Mouse (Mus musculus) heart, embryonic 16.5 days (tissue): ENCODE results near the gene Dhx37. TPM values are rescaled to one million over a fixed set of nuclear protein-coding genes. Genes with fewer than 3 reads are reported as not detected.
"Not testable (repeated sequence)": the region's sequence is repeated elsewhere in the genome, so short reads cannot be mapped to it uniquely, and the experiment has no call there.

ENCODE experiments used
- ATAC-seq: fragments of 200-750 bp; cut with Nextera tagmentation; replicated peaks from 2 replicates; pipeline ENCODE4 v1.8.0; 2017; ENCODE audit warnings: moderate number of reproducible peaks; ENCODE audit not compliant: insufficient read depth, low FRiP score; ENCODE audit errors: extremely low read depth
- H3K27ac ChIP-seq: fragments of 300-500 bp; sonication (generic); 2 replicates; pipeline ENCODE4 v1.5.1; 2014; ENCODE audit warnings: mild to moderate bottlenecking, low read length, control low read depth, moderate library complexity
- H3K27me3 ChIP-seq: fragments of 300-500 bp; sonication (generic); 2 replicates; pipeline ENCODE4 v1.6.1; 2014; ENCODE audit warnings: low read length, mixed read lengths; ENCODE audit not compliant: control insufficient read depth, insufficient read depth
- H3K36me3 ChIP-seq: fragments of 300-500 bp; sonication (generic); 2 replicates; pipeline ENCODE4 v1.6.1; 2014; ENCODE audit not compliant: control insufficient read depth, insufficient read depth
- H3K4me1 ChIP-seq: fragments of 300-500 bp; sonication (generic); 2 replicates; pipeline ENCODE4 v1.6.1; 2014; ENCODE audit warnings: low read length, mixed read lengths; ENCODE audit not compliant: control insufficient read depth, insufficient read depth
- H3K4me2 ChIP-seq: fragments of 300-500 bp; sonication (generic); 2 replicates; pipeline ENCODE4 v1.6.1; 2014; ENCODE audit warnings: low read depth, mild to moderate bottlenecking, control low read depth, low read length
- H3K4me3 ChIP-seq: fragments of 300-500 bp; sonication (generic); 2 replicates; pipeline ENCODE4 v1.5.1; 2014; ENCODE audit warnings: mild to moderate bottlenecking, control low read depth, low read length
- H3K9ac ChIP-seq: fragments of 300-500 bp; sonication (generic); 2 replicates; pipeline ENCODE4 v1.6.1; 2014; ENCODE audit warnings: low read length, control low read depth
- H3K9me3 ChIP-seq: fragments of 300-500 bp; sonication (generic); replicated peaks from 2 replicates; pipeline ENCODE4 v1.6.1; 2016; ENCODE audit warnings: low read length; ENCODE audit not compliant: control insufficient read depth
- WGBS: fragments of 180-500 bp; shearing (Covaris S2); extraction: QIAGEN DNeasy Blood & Tissue Kit; methylation state at CpG from one replicate; pipeline ENCODE4 v1.1.7; 2014; 5-methylcytosine and 5-hydroxymethylcytosine counted together
- polyA plus RNA-seq: library from polyadenylated mRNA; unstranded; fragments of >200 nt; fragmentation: Nextera tagmentation; extraction: Ambion mirVana; gene quantifications from 2 replicates; pipeline ENCODE4 v1.2.1, GENCODE M21; 2015

Gene Dhx37
- polyA plus RNA-seq, 1 experiment from 2014 or later = 8.5 TPM

DNA sequence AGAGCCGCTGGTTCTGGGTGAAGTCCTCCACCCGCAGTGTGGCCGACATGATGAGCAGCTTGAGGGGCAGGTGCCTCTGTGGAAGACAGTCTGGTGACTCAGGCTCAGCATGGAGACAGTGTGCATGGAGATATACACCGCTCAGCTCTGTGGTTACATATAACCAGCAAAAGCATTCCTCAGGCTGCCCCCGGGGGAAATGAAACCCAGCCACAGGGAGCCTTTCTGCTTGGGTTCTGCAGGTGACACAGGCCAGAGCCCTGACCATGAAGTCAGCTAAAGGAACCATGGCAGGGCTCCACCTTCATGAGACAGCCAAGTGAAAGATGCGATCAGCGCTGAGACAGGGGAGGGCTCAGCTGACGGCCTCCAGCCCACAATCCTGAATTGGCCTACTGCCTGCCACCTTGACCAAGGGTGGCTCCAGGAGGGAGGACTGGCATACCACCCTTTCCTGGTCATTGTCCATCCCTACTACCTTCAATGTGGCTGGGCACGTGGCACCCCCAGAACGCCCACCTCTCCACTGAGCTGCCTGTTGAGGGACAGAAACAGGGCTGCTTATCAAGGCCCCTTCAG is 8.1 kb downstream of the Dhx37 start:
- Histone ChIP-seq H3K4me1 (no peaks in the 10 kb centered on the region), H3K9ac (no peak overlapping the region), H3K4me3 (no peak overlapping the region), H3K36me3 (peaks cover 71% of the 10 kb centered on the region), H3K27me3 (no peaks in the 10 kb centered on the region), H3K27ac (no peak overlapping the region), H3K4me2 (no peak overlapping the region), H3K9me3 (no peaks in the 10 kb centered on the region)
- ATAC-seq = no peak
- WGBS = 88% methylated on average over 10 of the region's 10 CpGs

- H3K9me3 ChIP-seq = no peaks in the 10 kb centered on the region
- no peaks in the 10 kb centered on the region for H3K4me1 ChIP-seq
- no peak overlapping the region for H3K4me3 ChIP-seq
- H3K4me2 ChIP-seq = no peak overlapping the region
- 81% methylated on average over 11 of the region's 11 CpGs for WGBS
- no peak for ATAC-seq
- H3K36me3 ChIP-seq = peaks cover 75% of the 10 kb centered on the region
- no peak overlapping the region for H3K9ac ChIP-seq
- no peak overlapping the region for H3K27ac ChIP-seq
- H3K27me3 ChIP-seq = no peaks in the 10 kb centered on the region
Measured at GRCm38 (mm10) chr5:125419124-125419523, 14.8 kb downstream of the Dhx37 start.

GRCm38 (mm10) chr5:125418636-125419035 is 15.3 kb downstream of the Dhx37 start:
- Histone ChIP-seq H3K9me3 (no peaks in the 10 kb centered on the region), H3K4me3 (no peak overlapping the region), H3K4me1 (no peaks in the 10 kb centered on the region), H3K27ac (no peak overlapping the region), H3K9ac (no peak overlapping the region), H3K27me3 (no peaks in the 10 kb centered on the region), H3K36me3 (peaks cover 71% of the 10 kb centered on the region), H3K4me2 (no peak overlapping the region)
- WGBS = 90% methylated on average over 12 of the region's 12 CpGs
- no peak for ATAC-seq

GRCm38 (mm10) chr5:125416183-125416582 is 17.7 kb downstream of the Dhx37 start:
- Histone ChIP-seq H3K4me3 (no peak overlapping the region), H3K27me3 (no peaks in the 10 kb centered on the region), H3K27ac (no peak overlapping the region), H3K9me3 (no peaks in the 10 kb centered on the region), H3K9ac (no peak overlapping the region), H3K4me2 (no peak overlapping the region), H3K36me3 (peaks cover 54% of the 10 kb centered on the region), H3K4me1 (peaks cover 4% of the 10 kb centered on the region; the same call in 1 of the 2 replicates)
- no peak for ATAC-seq
- 90% methylated on average over 8 of the region's 8 CpGs for WGBS

DNA sequence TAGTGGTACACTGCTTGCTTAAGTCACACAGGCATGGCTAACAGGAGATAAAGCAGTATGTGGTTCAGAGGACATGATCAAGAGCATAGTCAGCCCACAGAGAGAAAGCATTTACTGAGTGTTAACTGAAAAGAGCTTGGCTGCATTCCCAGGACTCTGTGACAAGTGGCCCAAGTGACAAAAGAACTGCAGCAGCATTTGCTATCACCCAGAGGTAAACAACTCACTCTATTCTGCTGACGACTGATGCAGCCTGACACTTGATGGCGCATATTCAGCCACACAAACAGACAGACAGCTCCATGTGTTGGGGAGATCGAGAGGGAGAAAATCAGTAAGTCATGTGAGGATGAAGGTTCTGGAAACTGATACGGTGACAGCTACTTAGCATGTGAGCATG is 20.2 kb downstream of the Dhx37 start:
- Histone ChIP-seq H3K36me3 (peaks cover 38% of the 10 kb centered on the region), H3K27ac (peak overlapping the region; percentile 86)

DNA sequence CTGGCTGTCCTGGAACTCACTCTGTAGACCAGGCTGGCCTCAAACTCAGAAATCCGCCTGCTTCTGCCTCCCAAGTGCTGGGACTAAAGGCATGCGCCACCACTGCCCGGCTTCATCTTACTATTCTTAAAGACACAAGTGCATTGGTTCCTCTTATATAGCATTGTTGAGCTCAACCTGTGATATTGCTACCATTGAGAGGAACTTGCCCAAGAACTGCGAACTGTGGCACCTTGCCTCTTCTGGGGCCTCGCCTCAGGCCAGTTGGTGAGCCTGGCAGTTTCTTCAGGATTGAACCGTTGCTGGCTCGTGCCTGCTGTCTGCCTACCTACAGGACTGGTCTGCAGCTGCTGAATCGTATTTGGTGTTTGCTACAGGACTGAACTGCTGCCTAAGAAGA is 21.4 kb downstream of the Dhx37 start:
- not testable (repeated sequence) for H3K4me3 ChIP-seq

More for the DNA sequence above, 20.2 kb downstream of the Dhx37 start:
- 37% methylated on average over 4 of the region's 4 CpGs for WGBS
- ATAC-seq = peak; percentile 69
- H3K4me2 ChIP-seq = no peak overlapping the region
- no peak overlapping the region for H3K4me3 ChIP-seq
- H3K27me3 ChIP-seq = no peaks in the 10 kb centered on the region
- no peak overlapping the region for H3K9ac ChIP-seq
- H3K9me3 ChIP-seq = no peaks in the 10 kb centered on the region
- H3K4me1 ChIP-seq = peaks cover 4% of the 10 kb centered on the region; the same call in 1 of the 2 replicates

DNA sequence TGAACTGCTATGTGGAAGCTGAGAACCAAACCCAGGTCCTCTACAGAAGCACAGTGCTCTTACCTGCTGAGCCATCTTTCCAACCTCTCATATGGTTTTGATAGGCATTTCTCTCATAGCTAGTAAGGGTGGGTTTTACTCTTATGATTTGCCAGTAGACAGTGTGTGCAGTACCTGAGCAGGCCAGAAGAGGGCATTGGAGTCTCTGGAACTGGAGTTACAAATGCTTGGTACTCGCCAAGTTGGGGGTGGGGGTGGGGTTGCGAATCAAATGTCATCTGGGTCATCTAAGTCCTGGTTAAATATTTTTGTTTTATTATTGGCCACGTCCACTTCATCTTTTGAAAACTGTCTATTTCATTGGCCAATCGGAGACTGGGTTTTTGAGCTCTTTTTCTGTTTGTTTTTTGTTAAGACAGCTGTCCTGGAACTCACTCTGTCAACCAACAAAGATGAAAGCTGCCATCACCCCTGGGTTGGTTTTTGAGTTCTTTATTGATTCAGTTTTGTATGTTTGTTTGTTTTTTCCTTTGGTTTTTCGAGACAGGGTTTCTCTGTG is 21.9 kb downstream of the Dhx37 start:
- 63% methylated on average over 5 of the region's 5 CpGs for WGBS
- no peak overlapping the region for H3K4me2 ChIP-seq
- no peak overlapping the region for H3K9ac ChIP-seq
- H3K9me3 ChIP-seq = no peaks in the 10 kb centered on the region
- no peak overlapping the region for H3K4me3 ChIP-seq
- no peak overlapping the region for H3K27ac ChIP-seq
- H3K36me3 ChIP-seq = peaks cover 26% of the 10 kb centered on the region
- no peak for ATAC-seq
- peaks cover 9% of the 10 kb centered on the region for H3K4me1 ChIP-seq
- no peaks in the 10 kb centered on the region for H3K27me3 ChIP-seq

More for the DNA sequence above, 21.4 kb downstream of the Dhx37 start:
- 89% methylated on average over 8 of the region's 8 CpGs for WGBS
- not testable (repeated sequence) for H3K4me1 ChIP-seq, H3K9me3 ChIP-seq, H3K4me2 ChIP-seq, H3K27ac ChIP-seq, ATAC-seq, H3K27me3 ChIP-seq, H3K9ac ChIP-seq
- peaks cover 27% of the 10 kb centered on the region for H3K36me3 ChIP-seq

DNA sequence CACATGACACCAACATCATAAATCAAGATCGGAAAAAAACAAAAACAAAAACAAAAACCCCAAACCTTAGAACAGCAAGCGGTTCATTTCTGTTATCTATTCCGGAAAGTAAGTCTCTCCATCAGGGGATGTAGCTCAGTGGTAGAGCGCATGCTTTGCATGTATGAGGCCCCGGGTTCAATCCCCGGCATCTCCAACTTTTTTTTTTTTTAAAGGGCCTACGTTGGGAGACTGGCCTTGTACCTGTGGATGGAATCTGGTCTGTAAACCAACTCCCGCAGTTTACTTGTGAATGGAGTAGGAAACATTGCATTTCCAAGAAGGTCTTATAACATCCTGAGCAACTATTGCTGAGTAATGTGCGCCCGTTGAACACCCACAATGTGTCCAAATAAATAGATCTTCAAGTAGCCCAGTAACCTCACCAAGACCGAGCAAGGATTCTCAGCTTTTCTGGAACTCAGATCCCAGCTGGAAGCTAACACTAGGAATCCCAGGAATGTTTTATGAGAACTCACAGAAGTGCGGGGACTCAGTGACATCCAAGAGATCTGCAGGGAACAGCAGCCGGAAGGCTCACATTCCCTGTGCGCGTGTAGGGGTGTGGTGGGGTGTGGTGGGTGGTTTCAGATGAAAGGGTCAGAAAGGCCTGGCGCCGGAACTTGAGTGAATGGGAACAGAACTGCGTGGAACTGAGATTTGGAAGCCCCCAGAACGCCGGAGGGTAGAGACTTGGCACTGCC is 24.4 kb downstream of the Dhx37 start:
- H3K36me3 ChIP-seq = peaks cover 1% of the 10 kb centered on the region
- no peaks in the 10 kb centered on the region for H3K9me3 ChIP-seq
- H3K27ac ChIP-seq = peak overlapping the region; percentile 54
- no peaks in the 10 kb centered on the region for H3K27me3 ChIP-seq
- H3K4me1 ChIP-seq = peaks cover 13% of the 10 kb centered on the region
- H3K4me2 ChIP-seq = peak overlapping the region; percentile 57
- no peak for ATAC-seq
- H3K4me3 ChIP-seq = peak overlapping the region; percentile 48
- H3K9ac ChIP-seq = no peak overlapping the region
- 13% methylated on average over 20 of the region's 20 CpGs for WGBS

GRCm38 (mm10) chr5:125408842-125409241 is 25.1 kb downstream of the Dhx37 start:
- ATAC-seq = peak; percentile 13; the same call in 1 of the 2 replicates
- WGBS = 2% methylated on average over 13 of the region's 13 CpGs
- Histone ChIP-seq H3K4me3 (peak overlapping the region; percentile 48), H3K9ac (no peak overlapping the region), H3K27me3 (no peaks in the 10 kb centered on the region), H3K36me3 (no peaks in the 10 kb centered on the region), H3K27ac (peak overlapping the region; percentile 54), H3K9me3 (no peaks in the 10 kb centered on the region), H3K4me2 (peak overlapping the region; percentile 57), H3K4me1 (peaks cover 14% of the 10 kb centered on the region)
